Mouse (Mus musculus) gastrocnemius, adult 8-10 months (tissue): ENCODE results near the gene Nrp1. TPM values are rescaled to one million over a fixed set of nuclear protein-coding genes. Genes with fewer than 3 reads are reported as not detected.
A peak's percentile ranks its signal among the peaks of the same experiment; 100 is the strongest.

Source experiments
- DNase-seq, 2 experiments: peaks; one replicate each; pipeline ENCODE4 v3.0.0; 2022; ENCODE audit warnings: low spot score in 2 of 2
- total RNA-seq, 4 experiments: library from RNA; stranded (reverse); gene quantifications; 2 replicates each; pipeline ENCODE4 v1.2.4; 2022

Gene Nrp1
- total RNA-seq, 4 experiments from 2014 or later, result 15.6 to 29.7 (median 19.0) TPM

- no peak for DNase-seq
Measured at GRCm38 (mm10) chr8:128464056-128464623, 105.7 kb downstream of the Nrp1 start.

DNA sequence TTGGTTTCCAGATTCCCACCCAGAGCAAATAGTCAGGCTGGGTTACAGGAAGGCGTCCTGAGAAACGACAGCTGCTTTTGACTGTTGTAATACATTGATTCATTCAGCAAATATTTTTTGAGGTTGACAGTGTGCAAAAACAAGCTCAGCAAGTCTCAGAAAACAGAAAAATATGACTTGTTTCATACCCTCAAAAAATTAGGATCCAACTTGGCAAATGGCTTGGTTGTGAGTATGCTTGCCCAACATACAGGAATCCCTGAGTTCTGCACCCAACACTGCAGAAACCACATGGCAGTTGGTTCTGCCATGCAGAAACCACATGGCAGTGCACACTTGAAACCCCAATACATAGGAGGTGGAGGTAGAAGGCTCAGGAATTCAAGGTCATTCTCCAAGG is 107.1 kb downstream of the Nrp1 start:
- DNase-seq, result no peak

DNA sequence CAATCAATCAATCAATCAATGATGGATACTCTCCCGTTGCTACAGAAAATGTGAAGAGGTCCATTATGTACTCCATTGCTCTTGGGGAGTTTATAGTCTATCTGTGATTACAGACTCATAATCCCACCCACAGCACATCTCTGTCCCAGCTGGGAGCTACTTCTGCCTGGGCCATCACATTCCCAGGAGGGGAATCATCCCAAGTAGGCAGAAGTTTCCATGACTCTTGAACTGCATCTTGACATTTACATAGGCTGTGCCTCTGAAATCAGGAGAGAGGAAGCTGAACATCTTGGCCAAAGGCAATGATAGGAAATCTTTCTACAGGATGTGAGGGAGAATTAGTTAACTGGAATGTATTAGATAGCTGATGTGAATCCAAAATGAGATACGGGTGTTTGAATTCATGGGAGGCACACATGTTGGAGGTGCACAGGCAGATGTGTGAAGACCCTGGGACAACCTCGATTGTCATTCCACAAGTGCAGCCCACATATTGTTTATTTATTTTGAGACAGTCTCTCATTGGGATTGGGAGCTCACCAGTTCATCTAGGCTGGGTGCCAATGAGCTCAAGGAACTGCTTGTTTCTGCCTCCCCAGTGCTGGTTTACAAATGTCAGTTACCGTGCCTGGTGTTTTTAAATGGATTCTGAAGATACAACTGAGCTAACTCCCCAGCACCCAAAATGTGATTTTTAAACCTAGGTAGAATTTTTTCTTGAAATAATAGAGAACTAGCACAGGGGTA is 108.5 kb downstream of the Nrp1 start:
- no peak for DNase-seq

GRCm38 (mm10) chr8:128470097-128470496 is 111.7 kb downstream of the Nrp1 start:
- no peak for DNase-seq

- DNase-seq, result no peak
Measured at GRCm38 (mm10) chr8:128471186-128471585, 112.8 kb downstream of the Nrp1 start.

DNA sequence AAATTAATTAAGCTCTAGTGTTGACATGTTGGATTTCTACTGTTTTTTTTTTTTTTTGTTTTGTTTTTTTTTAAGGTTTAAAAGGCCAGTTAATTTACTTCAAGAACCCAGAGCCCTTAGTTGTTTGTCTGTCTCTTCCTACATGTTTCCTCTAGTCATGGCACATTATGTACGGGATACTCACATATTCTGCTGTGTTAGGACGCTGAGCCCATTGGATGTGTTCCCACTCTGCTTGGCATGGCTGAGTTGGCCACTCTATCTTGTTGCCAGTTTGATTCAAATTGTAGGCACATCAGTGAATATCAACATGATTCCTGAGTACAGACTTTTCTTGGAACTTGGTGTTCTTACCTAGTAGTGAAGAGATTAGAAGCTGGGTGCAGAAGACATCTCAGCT is 114.5 kb downstream of the Nrp1 start:
- DNase-seq, result no peak

DNA sequence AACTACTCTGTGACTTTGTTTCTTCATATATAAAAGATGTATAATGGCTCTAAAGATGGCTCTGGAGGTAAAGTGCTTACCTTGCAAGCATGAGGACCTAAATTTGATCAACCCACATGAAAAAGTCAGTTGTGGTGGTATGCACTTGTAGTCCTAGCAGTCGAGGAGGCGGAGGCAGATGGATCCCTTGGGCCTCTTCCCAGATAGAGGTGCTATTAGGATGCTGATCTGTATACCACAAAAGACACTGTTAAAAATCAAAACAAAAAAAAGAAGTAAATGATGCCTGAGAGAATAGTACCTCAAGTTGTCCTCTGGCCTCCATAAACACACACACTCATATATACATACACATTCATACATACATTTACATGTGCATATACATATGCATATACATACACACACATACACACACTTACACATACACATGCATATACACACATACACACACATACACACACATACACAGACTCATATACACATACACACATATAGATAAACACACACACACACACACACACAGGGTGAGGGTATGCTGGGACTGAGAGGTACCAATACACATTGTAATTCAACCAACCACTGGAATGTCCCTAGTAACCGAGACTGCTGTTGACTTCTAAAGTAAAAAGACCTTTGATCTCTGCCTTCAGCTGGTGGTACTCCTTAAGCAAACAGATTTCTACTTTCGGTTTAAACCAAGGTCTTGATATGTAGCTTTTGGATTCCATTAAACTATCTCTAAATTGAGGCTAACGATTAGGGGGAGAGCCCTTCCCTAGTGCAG is 115.2 kb downstream of the Nrp1 start:
- no peak for DNase-seq

- no peak for DNase-seq
Measured at GRCm38 (mm10) chr8:128474614-128475013, 116.2 kb downstream of the Nrp1 start.

- DNase-seq, result no peak
Measured at GRCm38 (mm10) chr8:128476206-128476605, 117.8 kb downstream of the Nrp1 start.

GRCm38 (mm10) chr8:128478017-128478416 is 119.6 kb downstream of the Nrp1 start:
- DNase-seq, result no peak

GRCm38 (mm10) chr8:128479309-128480013 is 121.1 kb downstream of the Nrp1 start:
- DNase-seq, result no peak

- DNase-seq, result no peak
Measured at GRCm38 (mm10) chr8:128480896-128481665, 122.7 kb downstream of the Nrp1 start.

GRCm38 (mm10) chr8:128483344-128483743 is 124.9 kb downstream of the Nrp1 start:
- no peak for DNase-seq

DNA sequence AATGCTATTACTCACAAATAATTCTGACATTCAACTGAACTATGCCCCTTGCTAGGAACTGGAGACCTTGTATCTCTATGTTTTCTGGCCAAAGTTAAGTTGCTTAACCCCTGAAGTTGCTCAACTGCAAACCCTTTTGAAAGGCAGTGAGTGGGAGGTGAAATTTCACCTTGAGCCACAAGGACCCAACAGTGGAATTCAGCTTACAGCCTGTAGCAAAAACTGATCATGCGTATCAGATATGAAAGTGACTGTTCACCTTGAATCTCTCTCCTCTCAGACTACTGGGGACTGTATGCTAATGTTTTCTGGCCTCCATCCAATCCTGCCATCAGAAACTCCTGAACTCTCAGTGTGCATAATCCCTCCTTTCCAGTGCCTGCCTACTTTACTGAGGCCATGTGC is 126.3 kb downstream of the Nrp1 start:
- no peak for DNase-seq

GRCm38 (mm10) chr8:128486043-128486442 is 127.6 kb downstream of the Nrp1 start:
- no peak for DNase-seq

DNA sequence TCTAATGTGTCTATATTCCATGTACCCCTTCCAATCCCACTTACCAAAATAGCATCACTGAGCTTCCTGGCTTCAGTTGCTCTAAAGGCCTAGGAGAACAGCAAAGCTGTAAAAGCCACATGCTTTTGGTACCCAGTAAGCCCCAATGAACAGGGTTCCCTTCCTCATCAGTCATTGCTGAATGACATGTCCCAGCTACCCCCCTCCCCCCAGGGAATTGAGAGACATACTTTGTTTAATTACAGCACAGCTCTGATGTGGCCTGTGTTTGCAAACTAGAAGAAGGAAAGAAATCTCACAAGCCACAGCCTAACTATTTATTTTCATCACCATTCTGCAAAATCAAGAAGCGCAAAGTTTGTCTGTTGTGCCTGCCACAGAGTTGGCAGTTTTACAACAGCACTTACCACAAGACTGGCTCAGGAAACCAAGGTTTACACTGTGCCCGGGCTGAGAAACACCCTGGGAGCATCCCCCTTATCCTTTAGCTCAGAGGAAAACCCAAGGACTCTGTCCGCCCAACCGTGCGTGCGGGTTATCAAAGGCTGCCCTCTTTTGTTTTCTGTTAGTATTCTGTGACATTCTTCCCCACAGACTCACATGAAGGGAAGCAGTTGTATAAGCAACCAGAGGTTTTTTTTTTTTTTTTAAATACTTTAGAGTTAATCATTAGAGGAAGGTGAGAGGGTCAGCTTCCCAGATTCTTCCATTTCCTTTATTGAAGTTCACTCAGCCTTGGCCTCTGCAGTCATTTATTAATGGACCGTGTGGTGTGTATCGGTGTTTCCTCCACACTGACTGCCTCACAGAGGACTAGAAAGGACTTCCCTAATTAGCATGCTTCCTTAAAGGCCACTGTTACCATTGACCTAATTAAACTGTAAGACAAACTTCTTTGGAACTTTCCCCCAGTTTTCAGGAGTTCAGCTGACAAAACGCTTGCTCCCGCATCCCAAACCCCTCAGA is 129.8 kb downstream of the Nrp1 start:
- no peak for DNase-seq

GRCm38 (mm10) chr8:128489351-128489750 is 130.9 kb downstream of the Nrp1 start:
- DNase-seq, result no peak

- DNase-seq, result peak in 1 of 2 experiments; percentile 20
Measured at GRCm38 (mm10) chr8:128491126-128492067, 133.0 kb downstream of the Nrp1 start.

DNA sequence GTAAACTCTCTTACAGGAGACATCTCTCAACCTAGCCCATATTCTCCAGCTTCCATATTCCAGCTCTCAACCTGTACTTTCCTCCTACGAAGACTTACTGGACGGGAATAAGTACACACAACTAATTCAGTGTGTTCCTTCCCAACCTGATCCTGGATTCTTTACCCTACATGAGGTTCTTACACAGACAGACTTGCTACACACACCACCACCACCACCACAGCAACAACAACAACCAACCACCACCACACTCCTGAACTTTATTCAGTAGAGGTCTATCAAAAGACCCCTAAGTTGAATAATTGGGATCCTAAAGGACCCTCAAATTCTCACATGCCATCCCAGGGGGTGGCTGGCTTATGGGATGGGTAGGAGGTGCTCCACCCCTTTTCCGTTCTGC is 135.4 kb downstream of the Nrp1 start:
- DNase-seq, result no peak
